Mouse (Mus musculus) left cerebral cortex, adult 2 months (tissue): Measurements from ENCODE around the gene Itgad. TPM values are rescaled to one million over a fixed set of nuclear protein-coding genes. Genes with fewer than 3 reads are reported as not detected.

ENCODE experiments used
- DNase-seq, 2 experiments: peaks; one replicate each; pipeline ENCODE4 v3.0.0; 2021 to 2022; ENCODE audit warnings: low spot score in 2 of 2, mixed read lengths in 1 of 2; ENCODE audit errors: extremely low spot score in 1 of 2
- H3K27ac ChIP-seq: fragments of 200-600 bp; 2 replicates; pipeline ENCODE4 v1.8.1; 2022
- H3K4me3 ChIP-seq: fragments of 200-600 bp; 2 replicates; pipeline ENCODE4 v1.8.1; 2022
- CTCF ChIP-seq: fragments of 200-600 bp; IDR thresholded peaks from 2 replicates; pipeline ENCODE4 v1.8.1; 2022; ENCODE audit warnings: antibody characterized with exemption, mild to moderate bottlenecking, moderate library complexity
- intact Hi-C: fragments of 180-260 bp; cut with DNase I; formaldehyde crosslinking; loops from one replicate; pipeline ENCODE4 v1.15.1; 2025
- total RNA-seq, 2 experiments: library from RNA; stranded (reverse); gene quantifications; 2 replicates each; pipeline ENCODE4 v1.2.3; 2021

Itgad gene
- total RNA-seq, 2 experiments from 2014 or later: not detected

DNA sequence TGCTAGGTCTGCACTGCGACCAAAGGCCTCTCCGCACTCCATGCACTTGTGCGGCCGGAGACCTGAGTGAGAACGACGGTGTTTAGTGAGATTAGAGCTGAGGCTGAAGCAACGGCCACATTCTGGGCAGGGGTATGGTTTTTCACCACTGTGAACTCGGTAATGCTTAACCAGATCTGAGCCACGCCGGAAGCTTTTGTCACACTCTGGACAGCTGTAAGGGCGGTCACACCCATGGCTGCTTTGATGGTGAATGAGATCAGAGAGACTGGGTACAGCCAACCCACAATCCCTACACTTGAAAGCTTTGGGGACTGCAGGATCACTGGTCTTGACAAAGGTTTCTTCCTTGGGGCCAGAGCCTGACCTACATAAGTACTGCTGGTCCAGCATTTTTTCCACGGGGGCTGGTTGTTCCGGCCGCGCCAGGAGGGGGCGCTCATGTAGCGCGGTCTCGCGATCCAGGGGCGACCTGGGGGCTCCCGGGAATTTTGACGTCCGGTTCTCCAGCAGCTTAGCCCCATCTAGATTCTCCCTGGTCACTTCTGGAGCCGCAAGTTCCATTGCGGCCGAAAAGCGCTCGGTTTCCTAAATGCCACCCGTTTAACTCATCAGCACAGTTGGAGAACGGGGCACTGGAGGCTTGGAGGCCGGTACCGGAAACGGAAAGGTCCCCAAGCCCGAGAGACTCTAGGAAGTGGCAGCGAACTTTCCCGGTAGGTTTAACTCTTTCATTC is 82.8 kb downstream of the Itgad start, which contains the start of gene Armc5:
Gene Armc5 (plus strand): TSS at position 487 of the 737 bp plus-strand sequence.
- Histone ChIP-seq H3K27ac (peak within 1 kb of the TSS; percentile 97), H3K4me3 (peak within 1 kb of the TSS; percentile 77)
- intact Hi-C loops: loop anchor here (5.0 kb wide), 2 partner anchors 60 to 455 kb away; partner anchors contain the start of gene BC017158
- TF ChIP-seq CTCF: peak; percentile 92
- peak; percentile 80 to 88 for DNase-seq

DNA sequence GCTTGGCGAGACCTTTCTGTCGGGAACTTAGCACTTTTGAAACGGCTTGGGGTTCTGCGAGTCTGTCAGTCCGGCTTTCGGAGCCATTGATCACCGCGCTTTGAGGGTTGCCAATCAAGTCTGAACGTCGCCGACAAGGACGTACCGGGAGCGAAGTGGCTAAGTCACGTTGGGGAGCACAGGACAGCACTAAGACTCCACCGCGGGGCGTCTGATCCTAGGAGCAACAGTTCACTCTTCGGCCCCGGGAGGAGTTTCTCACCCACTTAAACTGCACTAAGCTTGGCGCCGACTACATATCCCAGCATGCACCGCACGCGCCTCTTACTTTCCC is 83.4 kb downstream of the Itgad start:
- no peak for TF ChIP-seq CTCF
- Histone ChIP-seq H3K27ac (peak overlapping the region; percentile 97), H3K4me3 (peak overlapping the region; percentile 77)
- intact Hi-C loops: loop anchor here (5.0 kb wide), 2 partner anchors 60 to 455 kb away; partner anchors contain the start of gene BC017158
- no peak for DNase-seq

DNA sequence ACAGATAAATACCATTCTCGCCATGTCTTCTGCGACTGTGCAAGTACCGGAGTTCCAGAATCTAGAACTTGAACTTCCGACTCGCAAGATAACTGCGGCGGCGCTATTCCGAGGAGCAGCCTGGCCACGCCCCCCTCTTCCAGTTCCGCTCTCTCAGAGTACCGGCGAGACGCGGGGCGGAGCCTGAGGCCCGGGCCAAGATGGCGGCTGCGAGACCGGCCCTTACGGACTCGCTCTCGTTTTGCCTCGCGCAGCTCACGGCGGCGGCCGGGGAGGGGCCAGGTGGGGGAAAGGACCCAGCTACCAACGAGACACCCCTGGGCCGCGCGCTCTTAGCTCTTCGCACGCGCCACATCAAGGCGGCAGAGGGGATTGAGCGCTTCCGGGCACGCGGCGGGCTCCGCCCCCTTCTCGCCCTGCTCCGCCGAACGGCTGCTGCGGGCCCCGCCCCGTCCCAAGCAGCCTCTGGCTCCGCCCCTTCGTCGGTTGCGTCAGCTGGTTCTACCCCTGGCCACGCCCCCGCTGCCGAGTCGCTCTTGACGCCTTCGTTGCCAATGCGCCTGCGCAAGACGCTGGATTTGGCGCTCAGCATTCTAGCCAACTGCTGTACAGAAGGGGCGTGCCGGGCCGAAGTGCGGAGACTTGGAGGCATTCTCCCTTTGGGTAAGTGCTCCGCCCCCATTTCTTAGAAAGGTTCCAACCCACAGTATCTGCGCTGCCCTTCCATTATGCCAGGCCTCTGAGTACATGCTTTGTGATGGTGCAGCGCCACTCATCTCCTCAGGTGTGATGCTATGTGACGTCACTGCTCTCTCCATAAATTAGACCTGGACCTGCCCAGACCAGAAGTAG is 84.0 kb downstream of the Itgad start, which contains the start of gene 9130023H24Rik:
Gene 9130023H24Rik (minus strand): TSS at position 105 of the 852 bp plus-strand sequence.
- intact Hi-C loops: loop anchor here (5.0 kb wide), 2 partner anchors 59 to 454 kb away; partner anchors contain the start of gene BC017158
- TF ChIP-seq CTCF: peak; percentile 14
- Histone ChIP-seq H3K4me3 (peak within 1 kb of the TSS; percentile 77), H3K27ac (peak within 1 kb of the TSS; percentile 97)
- peak; percentile 100 for DNase-seq

DNA sequence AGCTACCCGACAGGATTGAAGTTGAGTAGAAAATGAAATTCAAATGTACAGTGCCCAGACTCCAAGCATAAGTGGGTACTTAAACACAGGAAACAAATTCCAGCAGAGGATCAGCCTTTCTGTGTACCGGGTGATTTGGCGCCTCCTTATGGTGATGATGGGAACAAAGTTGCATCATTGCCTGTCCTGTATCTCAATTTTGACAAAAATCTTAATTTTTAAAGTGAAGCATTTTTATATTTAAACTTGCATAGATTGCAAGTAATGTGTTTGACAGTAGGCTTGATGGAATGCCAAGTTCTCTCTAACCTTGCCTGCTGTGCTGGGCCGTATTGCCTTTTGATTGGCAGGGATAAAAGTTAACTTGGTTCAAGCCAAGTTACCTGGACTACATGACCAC is 84.8 kb downstream of the Itgad start:
- TF ChIP-seq CTCF: peak; percentile 51
- peak overlapping the region; percentile 77 for H3K4me3 ChIP-seq
- intact Hi-C loops: loop anchor here (5.0 kb wide), 2 partner anchors 58 to 453 kb away; partner anchors contain the start of gene BC017158
- no peak overlapping the region for H3K27ac ChIP-seq
- no peak for DNase-seq

DNA sequence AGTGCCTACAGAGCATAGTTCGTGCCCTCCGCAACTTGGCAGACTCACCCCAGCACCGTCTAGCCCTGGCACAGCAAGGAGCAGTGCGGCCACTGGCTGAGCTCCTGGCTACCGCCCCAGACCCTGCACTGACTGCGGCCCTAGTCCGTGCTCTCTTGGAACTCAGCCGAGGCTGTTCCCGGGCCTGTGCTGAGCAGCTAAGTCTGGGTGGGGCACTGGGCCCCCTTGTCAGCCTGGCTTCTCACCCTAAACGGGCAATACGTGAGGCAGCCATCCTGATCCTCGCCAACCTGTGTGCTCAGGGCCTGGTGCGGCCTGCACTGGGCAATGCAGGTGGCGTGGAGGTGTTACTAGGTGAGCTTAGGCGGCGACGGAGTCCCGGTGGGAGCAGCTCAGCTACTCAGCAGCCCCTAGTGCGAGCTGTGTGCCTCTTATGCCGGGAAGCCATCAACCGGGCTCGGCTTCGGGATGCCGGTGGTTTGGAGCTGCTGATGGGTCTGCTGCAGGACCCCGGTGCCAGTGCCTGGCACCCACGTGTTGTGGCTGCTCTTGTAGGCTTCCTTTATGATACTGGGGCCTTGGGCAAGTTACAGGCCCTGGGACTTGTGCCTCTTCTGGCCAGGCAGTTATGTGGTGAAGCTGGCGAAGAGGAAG is 86.1 kb downstream of the Itgad start:
- intact Hi-C loops: no loop called here
- H3K27ac ChIP-seq: no peak overlapping the region
- no peak overlapping the region for H3K4me3 ChIP-seq
- no peak for DNase-seq
- TF ChIP-seq CTCF: no peak

DNA sequence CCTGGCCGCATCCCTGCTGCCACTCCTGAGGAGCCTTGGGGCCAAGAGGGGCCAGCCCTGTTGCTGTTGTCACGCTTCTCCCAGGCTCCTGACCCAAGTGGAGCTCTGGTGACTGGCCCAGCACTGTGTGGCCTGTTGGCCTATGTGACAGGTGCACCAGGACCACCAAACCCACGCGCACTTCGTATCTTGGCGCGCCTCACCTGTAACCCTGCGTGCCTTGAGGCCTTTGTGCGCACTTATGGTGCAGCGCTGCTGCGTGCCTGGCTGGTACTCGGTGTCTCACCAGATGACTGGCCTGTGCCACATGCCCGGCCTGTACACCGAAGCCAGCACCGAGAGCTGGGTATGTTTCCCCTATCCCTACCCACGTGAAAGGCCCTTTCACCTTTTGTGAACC is 88.2 kb downstream of the Itgad start:
- Histone ChIP-seq H3K4me3 (no peak overlapping the region), H3K27ac (no peak overlapping the region)
- intact Hi-C loops: no loop called here
- TF ChIP-seq CTCF: no peak
- DNase-seq: no peak

DNA sequence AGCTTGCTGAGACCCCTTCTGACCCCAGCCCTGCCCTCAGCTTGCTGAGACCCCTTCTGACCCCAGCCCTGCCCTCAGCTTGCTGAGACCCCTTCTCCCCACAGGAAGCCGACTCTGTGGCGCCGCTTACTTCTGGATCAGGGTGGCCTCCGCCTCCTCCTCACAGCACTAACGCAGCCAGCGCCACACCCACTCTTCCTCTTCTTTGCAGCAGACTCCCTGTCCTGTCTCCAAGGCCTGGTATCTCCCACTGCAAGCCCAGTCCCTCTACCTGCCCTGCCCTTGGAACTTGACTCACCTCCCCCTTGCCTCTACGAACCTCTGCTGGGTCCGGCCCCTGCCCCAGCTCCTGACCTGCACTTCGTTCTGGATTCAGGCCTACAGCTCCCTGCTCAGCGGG is 89.7 kb downstream of the Itgad start:
- Histone ChIP-seq H3K4me3 (no peak overlapping the region), H3K27ac (no peak overlapping the region)
- intact Hi-C loops: no loop called here
- no peak for TF ChIP-seq CTCF
- no peak for DNase-seq

DNA sequence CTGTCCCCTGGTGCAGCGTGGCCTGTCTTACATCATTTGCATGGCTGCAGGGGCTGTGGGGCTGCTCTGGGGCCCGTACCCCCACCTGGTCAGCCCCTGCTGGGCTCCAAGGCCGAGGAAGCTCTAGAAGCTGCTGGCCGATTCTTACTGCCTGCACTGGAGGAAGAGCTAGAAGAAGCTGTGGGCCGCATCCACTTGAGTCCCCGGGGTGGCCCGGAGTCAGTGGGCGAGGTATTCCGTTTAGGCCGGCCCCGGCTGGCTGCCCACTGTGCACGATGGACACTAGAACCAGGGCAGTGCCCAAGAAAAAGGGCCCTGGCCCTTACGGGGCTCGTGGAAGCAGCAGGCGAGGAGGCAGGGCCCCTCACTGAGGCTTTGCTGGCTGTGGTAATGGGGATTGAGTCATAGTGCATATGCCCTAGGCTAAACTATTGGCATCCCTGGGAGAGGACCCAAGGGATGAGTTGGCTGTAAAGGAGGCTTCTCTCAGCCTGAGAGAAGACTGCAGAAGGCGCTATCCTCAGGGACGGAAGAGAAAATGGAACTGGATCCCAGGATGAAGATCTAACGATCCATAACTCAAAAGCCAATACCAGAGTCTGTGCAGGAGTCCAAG is 90.3 kb downstream of the Itgad start:
- intact Hi-C loops: loop anchor here (5.0 kb wide), 2 partner anchors 173 to 463 kb away; partner anchors contain the start of gene Rgs10
- TF ChIP-seq CTCF: no peak
- Histone ChIP-seq H3K27ac (no peak overlapping the region), H3K4me3 (no peak overlapping the region)
- DNase-seq: no peak

DNA sequence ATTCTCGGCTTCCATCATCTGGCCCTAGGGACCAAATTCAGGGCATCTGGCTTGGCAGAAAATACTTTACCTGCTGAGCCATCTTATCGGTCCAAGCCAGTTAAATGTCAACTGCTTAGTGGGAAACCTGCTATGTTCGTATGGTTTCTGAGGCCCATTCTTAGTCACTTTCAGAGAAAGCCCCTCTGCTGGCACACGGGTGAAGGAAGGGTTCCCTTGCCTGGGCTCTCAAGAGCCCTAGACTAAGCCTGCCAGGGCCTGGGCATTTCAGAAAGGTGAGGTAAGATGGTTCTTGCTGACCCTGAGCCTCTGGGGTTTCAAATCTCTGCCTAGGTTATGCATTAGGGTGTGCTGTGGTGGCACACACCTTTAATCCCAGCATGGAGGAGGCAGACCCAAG is 91.4 kb downstream of the Itgad start:
- peak overlapping the region; percentile 57 for H3K27ac ChIP-seq

DNA sequence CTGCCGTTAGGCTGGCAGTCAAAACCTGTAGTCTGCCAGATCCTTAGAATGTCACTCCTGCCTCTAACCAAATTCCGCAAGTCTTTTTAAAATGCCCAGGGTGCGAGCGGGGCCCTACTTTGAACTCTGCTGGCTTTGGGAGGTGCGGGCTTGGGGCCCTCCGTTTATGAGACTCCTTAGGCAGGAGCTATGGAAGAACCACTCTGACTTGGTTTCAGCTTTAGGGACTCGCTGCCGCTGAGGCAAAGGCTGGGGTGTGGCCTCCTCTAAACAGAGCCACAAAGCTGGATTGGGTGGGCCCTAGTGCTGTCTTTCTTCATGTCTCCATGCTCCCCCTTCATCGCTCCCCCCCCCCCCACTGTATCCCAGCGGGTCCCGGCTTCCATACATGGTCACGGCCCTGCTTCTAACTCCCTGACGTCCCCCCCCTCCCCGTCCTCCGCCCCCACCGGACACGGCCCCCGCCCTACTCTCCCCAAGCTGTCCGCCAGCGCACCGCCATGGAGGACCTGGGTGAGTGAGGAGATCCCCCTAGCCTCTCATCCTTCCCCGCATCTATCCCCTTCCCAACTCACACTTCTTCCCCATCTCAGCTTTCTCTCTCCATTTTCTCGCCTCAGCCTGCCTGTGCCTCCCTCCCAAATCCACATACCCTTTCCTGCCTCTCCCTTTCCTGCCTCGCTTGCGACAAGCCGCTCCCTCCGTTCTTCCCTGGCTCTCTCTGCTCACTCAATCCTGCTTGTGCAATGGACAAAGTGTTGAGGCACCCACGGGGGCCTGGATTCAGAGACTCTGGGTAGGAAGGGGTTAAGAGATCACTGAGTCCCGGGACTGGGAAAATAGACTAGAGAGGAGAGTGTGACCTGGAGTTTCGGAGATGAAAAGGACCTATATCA is 92.6 kb downstream of the Itgad start, which contains the start of gene Tgfb1i1:
Gene Tgfb1i1 (plus strand): TSS at position 317 of the 896 bp plus-strand sequence.
- no peak for TF ChIP-seq CTCF
- Histone ChIP-seq H3K4me3 (peak within 1 kb of the TSS; percentile 69), H3K27ac (peak within 1 kb of the TSS; percentile 88)
- intact Hi-C loops: loop anchor here (2.0 to 5.0 kb wide), 4 partner anchors 98 to 461 kb away; partner anchors contain the start of genes Rgs10 and Tial1
- DNase-seq: peak in 1 of 2 experiments; percentile 60

More for the DNA sequence above, 91.4 kb downstream of the Itgad start:
- intact Hi-C loops: loop anchor here (5.0 kb wide), 2 partner anchors 172 to 462 kb away; partner anchors contain the start of gene Rgs10
- H3K4me3 ChIP-seq: no peak overlapping the region
- TF ChIP-seq CTCF: no peak
- no peak for DNase-seq
